Mouse (Mus musculus): Measurements from ENCODE around the gene Tesk2. TPM values are rescaled to one million over a fixed set of nuclear protein-coding genes. Genes with fewer than 3 reads are reported as not detected.

Gene Tesk2
- polyA plus RNA-seq, 1 experiment = 21.9 TPM

DNA sequence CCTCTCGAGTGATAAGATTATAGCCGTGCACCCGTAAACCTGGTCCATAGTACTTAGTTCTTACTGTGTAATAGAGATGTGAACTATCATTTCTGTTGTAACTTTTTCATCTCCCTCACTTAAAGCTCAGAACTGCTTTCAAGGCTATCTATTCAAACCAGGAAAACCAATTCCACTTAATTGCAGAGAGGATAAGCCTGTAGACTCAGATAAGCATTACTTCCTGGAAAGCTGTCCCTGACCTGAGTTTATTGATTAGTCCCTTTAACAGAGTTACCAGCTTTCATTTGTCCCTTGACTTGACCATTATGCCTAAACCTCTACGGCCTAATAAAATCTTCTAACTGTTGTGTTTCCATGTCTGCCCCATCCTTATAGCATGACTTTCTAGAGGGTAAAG is 36.8 kb upstream of the Tesk2 start:
- H3K27ac ChIP-seq (ENCODE audit: insufficient read depth, low read length) = 0 out of 2 replicates have a peak overlapping the region, but pooled peaks have one; percentile 97
- H3K27me3 ChIP-seq (ENCODE audit: control insufficient read depth, insufficient read depth, low read length, poor library complexity, severe bottlenecking) = no peaks in the 10 kb centered on the region
- H3K4me1 ChIP-seq (ENCODE audit: control insufficient read depth, insufficient read depth, low read length) = no peaks in the 10 kb centered on the region
- H3K9me3 ChIP-seq (replicated peaks; ENCODE audit: control insufficient read depth, insufficient read depth, low read length, poor library complexity, severe bottlenecking) = no peaks in the 10 kb centered on the region
- no peak overlapping the region for H3K9ac ChIP-seq (ENCODE audit: low read depth, poor library complexity, severe bottlenecking)
- H3K36me3 ChIP-seq (ENCODE audit: control insufficient read depth, insufficient read depth, low read length, poor library complexity, severe bottlenecking) = peaks cover 26% of the 10 kb centered on the region
- no peak overlapping the region for H3K4me3 ChIP-seq (ENCODE audit: low read depth, low read length)
- TF ChIP-seq CTCF (IDR thresholded peaks at IDR 0.05; ENCODE audit: low read depth, low read length) (no peak), EP300 (IDR thresholded peaks at IDR 0.05; ENCODE audit: insufficient read depth, low read depth, low read length) (no peak), POLR2A (IDR thresholded peaks at IDR 0.05; ENCODE audit: insufficient read depth, low read length) (no peak)

DNA sequence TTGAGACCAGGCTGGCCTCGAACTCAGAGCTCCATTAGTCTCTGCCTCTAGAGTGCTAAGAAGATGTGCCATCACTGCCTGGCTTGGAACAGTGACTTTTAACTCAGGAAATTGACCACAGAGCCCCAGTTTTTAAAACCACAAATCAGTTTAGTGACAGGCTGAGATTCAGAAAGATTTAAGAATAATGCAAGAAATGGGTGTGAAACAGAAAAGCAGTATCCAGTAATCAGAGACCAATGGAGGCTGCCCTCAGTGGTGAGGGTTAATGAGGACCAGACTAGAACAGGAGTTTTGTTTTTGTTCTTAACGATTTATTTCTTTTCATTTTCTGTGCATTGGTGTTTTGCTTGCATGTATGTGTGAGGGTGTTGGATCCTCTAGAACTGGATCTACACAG is 36.1 kb upstream of the Tesk2 start:
- H3K27ac ChIP-seq (ENCODE audit: insufficient read depth, low read length) = peak overlapping the region; percentile 97
- H3K9me3 ChIP-seq (replicated peaks; ENCODE audit: control insufficient read depth, insufficient read depth, low read length, poor library complexity, severe bottlenecking) = no peaks in the 10 kb centered on the region
- H3K27me3 ChIP-seq (ENCODE audit: control insufficient read depth, insufficient read depth, low read length, poor library complexity, severe bottlenecking) = no peaks in the 10 kb centered on the region
- H3K36me3 ChIP-seq (ENCODE audit: control insufficient read depth, insufficient read depth, low read length, poor library complexity, severe bottlenecking) = peaks cover 33% of the 10 kb centered on the region
- H3K4me3 ChIP-seq (ENCODE audit: low read depth, low read length) = peak overlapping the region; percentile 52; the same call in 1 of the 2 replicates
- no peak for TF ChIP-seq CTCF (IDR thresholded peaks at IDR 0.05; ENCODE audit: low read depth, low read length)
- no peak for TF ChIP-seq POLR2A (IDR thresholded peaks at IDR 0.05; ENCODE audit: insufficient read depth, low read length)
- no peak for TF ChIP-seq EP300 (IDR thresholded peaks at IDR 0.05; ENCODE audit: insufficient read depth, low read depth, low read length)
- no peaks in the 10 kb centered on the region for H3K4me1 ChIP-seq (ENCODE audit: control insufficient read depth, insufficient read depth, low read length)
- peak overlapping the region; percentile 62 for H3K9ac ChIP-seq (ENCODE audit: low read depth, poor library complexity, severe bottlenecking)

DNA sequence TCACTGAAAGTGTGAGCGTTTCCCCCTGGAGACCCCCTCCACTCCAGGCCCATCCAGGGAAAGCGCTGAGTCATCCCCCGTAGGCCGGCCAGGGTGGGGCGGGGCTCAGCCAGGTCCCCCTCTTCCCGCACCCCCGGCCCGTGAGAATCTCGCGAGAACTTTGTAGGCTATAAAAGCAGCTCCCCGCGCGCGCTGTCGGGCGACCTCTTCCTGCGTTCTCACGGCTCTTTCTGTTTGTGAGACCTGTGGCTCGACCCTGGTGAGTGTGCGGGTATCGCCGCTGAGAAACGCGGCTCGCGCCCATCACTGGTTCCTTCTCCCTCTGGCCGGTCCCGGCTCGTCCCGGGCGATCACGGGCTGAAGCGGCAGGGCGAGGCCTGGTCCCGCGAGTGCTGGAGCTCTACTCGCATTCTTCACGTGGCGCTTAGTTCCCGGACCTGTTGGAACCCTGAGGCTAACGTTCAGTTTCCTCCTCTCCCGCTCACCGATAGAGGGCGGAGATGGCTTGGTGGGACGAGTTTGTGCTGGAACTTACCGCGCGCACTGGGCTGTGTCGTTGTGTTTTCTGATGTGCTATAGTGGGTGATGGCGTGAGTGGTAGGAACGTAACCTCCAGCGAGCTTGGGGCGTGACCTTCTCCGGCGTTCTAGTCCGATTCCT is 35.2 kb upstream of the Tesk2 start, which contains the start of gene Prdx1:
TSS of gene Prdx1 (plus strand) at position 143 of the 660 bp plus-strand sequence.
- TF ChIP-seq POLR2A (IDR thresholded peaks at IDR 0.05; ENCODE audit: insufficient read depth, low read length) (peak; percentile 98), EP300 (IDR thresholded peaks at IDR 0.05; ENCODE audit: insufficient read depth, low read depth, low read length) (peak; percentile 77), CTCF (IDR thresholded peaks at IDR 0.05; ENCODE audit: low read depth, low read length) (peak; percentile 64)
- H3K9me3 ChIP-seq (replicated peaks; ENCODE audit: control insufficient read depth, insufficient read depth, low read length, poor library complexity, severe bottlenecking) = no peaks in the 10 kb centered on the region
- H3K27ac ChIP-seq (ENCODE audit: insufficient read depth, low read length) = peak within 1 kb of the TSS; percentile 97
- H3K4me1 ChIP-seq (ENCODE audit: control insufficient read depth, insufficient read depth, low read length) = no peaks in the 10 kb centered on the region
- peaks cover 41% of the 10 kb centered on the region for H3K36me3 ChIP-seq (ENCODE audit: control insufficient read depth, insufficient read depth, low read length, poor library complexity, severe bottlenecking)
- no peaks in the 10 kb centered on the region for H3K27me3 ChIP-seq (ENCODE audit: control insufficient read depth, insufficient read depth, low read length, poor library complexity, severe bottlenecking)
- H3K4me3 ChIP-seq (ENCODE audit: low read depth, low read length) = peak within 1 kb of the TSS; percentile 100
- H3K9ac ChIP-seq (ENCODE audit: low read depth, poor library complexity, severe bottlenecking) = peak within 1 kb of the TSS; percentile 62

DNA sequence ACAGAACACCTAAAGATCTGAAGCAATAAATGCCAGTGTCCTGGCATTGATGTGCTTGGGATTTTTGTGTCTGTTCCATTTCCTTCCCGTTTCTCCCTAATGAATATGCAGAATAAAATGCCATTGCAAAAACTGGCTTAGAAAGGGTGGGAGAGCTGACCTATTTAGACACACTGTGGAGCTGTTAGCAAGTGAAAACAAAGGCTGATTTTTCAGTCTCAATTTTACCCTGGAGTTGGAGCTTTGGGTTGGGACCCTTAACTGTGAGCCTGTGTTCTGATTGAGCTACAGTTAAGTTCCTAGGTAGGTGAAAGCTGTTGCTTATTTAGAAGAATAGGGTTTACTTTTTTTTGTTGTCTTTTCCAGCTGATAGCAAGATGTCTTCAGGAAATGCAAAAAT is 33.7 kb upstream of the Tesk2 start:
- no peaks in the 10 kb centered on the region for H3K9me3 ChIP-seq (replicated peaks; ENCODE audit: control insufficient read depth, insufficient read depth, low read length, poor library complexity, severe bottlenecking)
- no peaks in the 10 kb centered on the region for H3K4me1 ChIP-seq (ENCODE audit: control insufficient read depth, insufficient read depth, low read length)
- H3K36me3 ChIP-seq (ENCODE audit: control insufficient read depth, insufficient read depth, low read length, poor library complexity, severe bottlenecking) = peaks cover 56% of the 10 kb centered on the region
- peak overlapping the region; percentile 62 for H3K9ac ChIP-seq (ENCODE audit: low read depth, poor library complexity, severe bottlenecking)
- no peak for TF ChIP-seq CTCF (IDR thresholded peaks at IDR 0.05; ENCODE audit: low read depth, low read length)
- no peak for TF ChIP-seq EP300 (IDR thresholded peaks at IDR 0.05; ENCODE audit: insufficient read depth, low read depth, low read length)
- no peak for TF ChIP-seq POLR2A (IDR thresholded peaks at IDR 0.05; ENCODE audit: insufficient read depth, low read length)
- peak overlapping the region; percentile 100 for H3K4me3 ChIP-seq (ENCODE audit: low read depth, low read length)
- H3K27ac ChIP-seq (ENCODE audit: insufficient read depth, low read length) = peak overlapping the region; percentile 62; the same call in 1 of the 2 replicates
- no peaks in the 10 kb centered on the region for H3K27me3 ChIP-seq (ENCODE audit: control insufficient read depth, insufficient read depth, low read length, poor library complexity, severe bottlenecking)

DNA sequence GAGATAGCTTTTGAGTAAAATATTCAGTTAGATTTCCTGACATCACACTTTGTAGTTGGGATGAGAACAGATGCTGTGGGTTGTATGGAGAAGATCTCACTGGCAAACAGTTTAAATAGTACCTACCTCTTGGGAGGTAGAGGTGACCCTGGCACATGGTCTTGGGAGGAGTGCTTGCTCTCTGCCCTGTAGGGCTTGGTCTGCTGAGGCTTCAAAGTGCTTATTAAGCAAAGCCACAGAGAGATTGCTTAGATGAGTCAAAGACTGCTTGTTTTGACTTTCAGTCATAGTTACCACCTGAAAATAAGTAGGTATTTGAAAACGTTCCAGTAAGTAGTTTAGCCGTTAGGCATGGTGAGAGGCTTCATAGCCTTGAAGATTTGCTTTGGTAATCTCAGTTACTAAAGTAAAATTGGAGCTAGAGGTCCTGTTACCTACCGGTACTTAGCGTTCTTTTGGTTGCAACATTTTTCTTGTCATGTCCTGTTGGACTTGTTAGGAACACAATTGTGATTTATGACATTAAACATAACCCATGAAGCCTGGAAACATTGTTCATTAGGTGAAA is 31.4 kb upstream of the Tesk2 start:
- no peaks in the 10 kb centered on the region for H3K27me3 ChIP-seq (ENCODE audit: control insufficient read depth, insufficient read depth, low read length, poor library complexity, severe bottlenecking)
- peaks cover 79% of the 10 kb centered on the region for H3K36me3 ChIP-seq (ENCODE audit: control insufficient read depth, insufficient read depth, low read length, poor library complexity, severe bottlenecking)
- H3K4me1 ChIP-seq (ENCODE audit: control insufficient read depth, insufficient read depth, low read length) = no peaks in the 10 kb centered on the region
- H3K9me3 ChIP-seq (replicated peaks; ENCODE audit: control insufficient read depth, insufficient read depth, low read length, poor library complexity, severe bottlenecking) = no peaks in the 10 kb centered on the region
- TF ChIP-seq CTCF (IDR thresholded peaks at IDR 0.05; ENCODE audit: low read depth, low read length) (no peak), EP300 (IDR thresholded peaks at IDR 0.05; ENCODE audit: insufficient read depth, low read depth, low read length) (no peak), POLR2A (IDR thresholded peaks at IDR 0.05; ENCODE audit: insufficient read depth, low read length) (no peak)
- H3K4me3 ChIP-seq (ENCODE audit: low read depth, low read length) = peak overlapping the region; percentile 34
- peak overlapping the region; percentile 62; the same call in 1 of the 2 replicates for H3K9ac ChIP-seq (ENCODE audit: low read depth, poor library complexity, severe bottlenecking)
- H3K27ac ChIP-seq (ENCODE audit: insufficient read depth, low read length) = peak overlapping the region; percentile 11; the same call in 1 of the 2 replicates

DNA sequence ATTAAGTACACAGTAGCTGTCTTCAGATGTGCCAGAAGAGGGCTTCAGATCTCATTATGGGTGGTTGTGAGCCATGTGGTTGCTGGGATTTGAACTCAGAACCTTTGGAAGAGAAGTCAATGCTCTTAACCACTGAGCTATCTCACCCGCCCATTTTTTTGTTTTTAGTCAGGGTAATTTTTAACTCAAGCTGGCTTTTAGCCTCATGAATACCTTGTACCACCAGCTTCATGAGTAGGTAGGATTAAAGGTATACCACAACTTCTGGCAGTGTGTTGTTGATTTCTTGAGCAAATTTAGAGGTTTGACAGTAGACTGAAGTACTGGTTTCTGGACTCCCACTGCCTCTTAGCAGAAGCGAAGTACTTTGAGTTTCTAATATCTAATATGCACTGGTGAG is 28.6 kb upstream of the Tesk2 start:
- no peak overlapping the region for H3K4me3 ChIP-seq (ENCODE audit: low read depth, low read length)
- H3K9me3 ChIP-seq (replicated peaks; ENCODE audit: control insufficient read depth, insufficient read depth, low read length, poor library complexity, severe bottlenecking) = no peaks in the 10 kb centered on the region
- H3K4me1 ChIP-seq (ENCODE audit: control insufficient read depth, insufficient read depth, low read length) = no peaks in the 10 kb centered on the region
- H3K27ac ChIP-seq (ENCODE audit: insufficient read depth, low read length) = no peak overlapping the region
- TF ChIP-seq POLR2A (IDR thresholded peaks at IDR 0.05; ENCODE audit: insufficient read depth, low read length) (no peak), CTCF (IDR thresholded peaks at IDR 0.05; ENCODE audit: low read depth, low read length) (no peak), EP300 (IDR thresholded peaks at IDR 0.05; ENCODE audit: insufficient read depth, low read depth, low read length) (no peak)
- no peak overlapping the region for H3K9ac ChIP-seq (ENCODE audit: low read depth, poor library complexity, severe bottlenecking)
- no peaks in the 10 kb centered on the region for H3K27me3 ChIP-seq (ENCODE audit: control insufficient read depth, insufficient read depth, low read length, poor library complexity, severe bottlenecking)
- H3K36me3 ChIP-seq (ENCODE audit: control insufficient read depth, insufficient read depth, low read length, poor library complexity, severe bottlenecking) = peaks cover 95% of the 10 kb centered on the region
